Mouse (Mus musculus) cerebellum, adult 2 months (tissue): Measurements from ENCODE around the gene Plekhg3. TPM values are rescaled to one million over a fixed set of nuclear protein-coding genes. Genes with fewer than 3 reads are reported as not detected.

ENCODE experiments used
- DNase-seq, 2 experiments: peaks; one replicate each; pipeline ENCODE4 v3.0.0; 2021
- H3K27ac ChIP-seq: fragments of 200-500 bp; 2 replicates; pipeline ENCODE4 v1.5.1; 2012; ENCODE audit warnings: low read length, control low read depth, inconsistent platforms; ENCODE audit not compliant: insufficient read depth
- H3K27me3 ChIP-seq: fragments of 200-500 bp; 2 replicates; pipeline ENCODE4 v1.6.1; 2012; ENCODE audit warnings: inconsistent platforms, mild to moderate bottlenecking, low read length, moderate library complexity; ENCODE audit not compliant: control insufficient read depth, insufficient read depth
- H3K4me1 ChIP-seq: fragments of 200-500 bp; 2 replicates; pipeline ENCODE4 v1.6.1; 2011; ENCODE audit warnings: low read length; ENCODE audit not compliant: control insufficient read depth, insufficient read depth
- H3K4me3 ChIP-seq: fragments of 200-500 bp; replicated peaks from 2 replicates; pipeline ENCODE3; 2011; ENCODE audit warnings: mild to moderate bottlenecking, low read depth, low read length, control low read depth; ENCODE audit not compliant: insufficient read depth
- CTCF ChIP-seq: fragments of 200-500 bp; IDR thresholded peaks from 2 replicates; pipeline ENCODE4 v1.5.1; 2011; ENCODE audit warnings: low read depth, mild to moderate bottlenecking, control low read depth, low read length, moderate library complexity, borderline replicate concordance; ENCODE audit not compliant: insufficient read depth
- POLR2A ChIP-seq: fragments of 200-500 bp; IDR thresholded peaks from 2 replicates; pipeline ENCODE4 v1.6.1; 2011; ENCODE audit warnings: low read length, control low read depth, borderline replicate concordance; ENCODE audit not compliant: insufficient read depth
- WGBS: fragments of 180-500 bp; shearing (Covaris S2); methylation state at CpG from one replicate; pipeline ENCODE4 v1.1.7; 2018; 5-methylcytosine and 5-hydroxymethylcytosine counted together
- polyA plus RNA-seq: library from polyadenylated mRNA; depleted of rRNA; stranded (reverse); fragments of >200 nt; gene quantifications from 2 replicates; pipeline ENCODE4 v1.2.3, GENCODE M21; 2012

The Plekhg3 gene
- polyA plus RNA-seq, 1 experiment, result 34.4 TPM

DNA sequence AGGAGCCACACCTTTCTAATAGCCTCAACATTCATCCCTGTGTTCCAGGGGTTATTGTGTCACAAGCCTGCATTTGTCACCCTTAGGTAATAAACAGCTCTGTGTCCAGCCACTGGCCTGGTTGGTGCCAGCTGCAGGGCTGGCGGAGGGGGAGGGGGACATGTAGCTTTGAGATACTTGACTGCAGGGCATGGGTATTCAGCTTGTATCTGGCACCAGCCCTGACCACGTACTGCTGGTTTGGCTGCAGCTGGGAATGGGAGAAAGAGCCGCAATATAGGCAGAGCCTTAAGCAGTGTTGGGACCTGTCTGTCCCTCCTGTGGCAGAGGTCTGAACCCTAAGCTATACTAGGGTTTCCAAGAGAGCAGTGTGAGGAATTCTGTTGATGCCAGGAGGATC is 51.4 kb downstream of the Plekhg3 start:
- Histone ChIP-seq H3K4me3 (no peak overlapping the region), H3K27ac (0 out of 2 replicates have a peak overlapping the region, but pooled peaks have one; percentile 15), H3K4me1 (peaks cover 17% of the 10 kb centered on the region), H3K27me3 (no peaks in the 10 kb centered on the region)
- 59% methylated on average over 3 of the region's 3 CpGs for WGBS
- TF ChIP-seq POLR2A, result no peak
- no peak for TF ChIP-seq CTCF
- no peak for DNase-seq

DNA sequence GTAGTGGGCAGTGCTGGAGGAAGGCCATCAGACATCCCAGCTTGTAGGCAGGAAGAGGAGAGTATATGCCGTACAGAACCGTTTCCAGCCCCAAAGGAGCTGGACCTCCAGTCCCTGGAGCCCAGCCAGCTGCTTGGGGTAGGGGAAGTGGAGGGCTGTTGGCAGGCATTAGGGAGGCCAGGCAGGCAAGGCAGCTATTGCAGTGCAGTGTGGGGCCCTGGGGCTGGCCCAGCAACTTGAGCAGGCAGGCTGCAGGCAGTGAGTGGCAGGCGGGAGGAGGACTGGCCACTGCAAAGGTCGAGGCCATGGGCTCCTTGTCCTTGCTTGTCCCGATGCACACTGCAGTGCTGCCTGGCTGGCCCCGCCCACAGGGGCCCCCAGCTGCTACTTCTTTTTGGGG is 52.1 kb downstream of the Plekhg3 start:
- TF ChIP-seq POLR2A, result no peak
- TF ChIP-seq CTCF, result no peak
- no peaks in the 10 kb centered on the region for H3K27me3 ChIP-seq
- H3K4me3 ChIP-seq, result no peak overlapping the region
- 11% methylated on average over 6 of the region's 6 CpGs for WGBS
- H3K27ac ChIP-seq, result peak overlapping the region; percentile 3; the same call in 1 of the 2 replicates
- DNase-seq, result peak; percentile 53 to 65
- H3K4me1 ChIP-seq, result peaks cover 17% of the 10 kb centered on the region

DNA sequence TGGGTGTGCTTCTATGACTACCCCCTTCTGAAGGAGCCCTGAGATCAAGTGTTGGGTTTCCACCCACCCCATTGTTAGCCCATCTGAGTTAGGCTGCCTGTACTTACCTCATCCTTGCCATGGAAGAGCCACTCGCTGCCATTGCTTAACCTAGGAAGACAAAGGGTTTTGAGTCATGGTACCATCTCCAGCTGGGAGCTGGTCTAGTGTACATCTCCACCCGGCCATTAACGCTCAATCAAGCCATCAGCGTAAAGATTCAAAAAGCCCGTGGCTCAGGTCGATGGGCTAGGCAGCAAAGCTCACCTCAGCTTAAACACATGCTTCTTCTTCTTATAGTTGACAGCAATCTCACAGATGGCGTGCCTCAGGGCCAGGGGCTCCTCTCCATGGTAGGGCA is 52.8 kb downstream of the Plekhg3 start:
- Histone ChIP-seq H3K4me1 (peaks cover 17% of the 10 kb centered on the region), H3K4me3 (no peak overlapping the region), H3K27ac (0 out of 2 replicates have a peak overlapping the region, but pooled peaks have one; percentile 3), H3K27me3 (no peaks in the 10 kb centered on the region)
- no peak for DNase-seq
- TF ChIP-seq POLR2A, result no peak
- TF ChIP-seq CTCF, result no peak
- WGBS, result 75% methylated on average over 7 of the region's 7 CpGs

DNA sequence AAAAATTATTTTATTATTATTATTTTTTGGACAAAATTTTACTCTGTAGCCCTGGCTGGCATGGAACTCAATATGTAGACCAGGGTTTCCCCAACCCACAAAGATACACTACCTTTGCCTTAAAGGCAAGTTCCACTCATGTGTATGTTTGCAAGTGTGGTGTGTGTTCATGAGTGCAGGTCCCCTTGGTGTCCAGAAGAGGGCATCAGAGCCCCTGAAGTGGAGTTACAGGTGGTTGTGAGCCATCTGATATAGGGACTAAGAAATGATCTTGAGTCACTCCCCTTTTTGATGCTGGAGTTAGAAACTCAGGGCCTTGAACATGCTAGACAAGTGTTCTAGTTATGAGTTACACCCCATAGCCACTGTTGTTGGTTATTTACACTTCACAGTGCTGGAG is 54.3 kb downstream of the Plekhg3 start:
- no peak overlapping the region for H3K27ac ChIP-seq
- no peak overlapping the region for H3K4me3 ChIP-seq
- no peaks in the 10 kb centered on the region for H3K27me3 ChIP-seq
- no peak for DNase-seq
- H3K4me1 ChIP-seq, result peaks cover 26% of the 10 kb centered on the region
- no peak for TF ChIP-seq POLR2A
- TF ChIP-seq CTCF, result no peak

DNA sequence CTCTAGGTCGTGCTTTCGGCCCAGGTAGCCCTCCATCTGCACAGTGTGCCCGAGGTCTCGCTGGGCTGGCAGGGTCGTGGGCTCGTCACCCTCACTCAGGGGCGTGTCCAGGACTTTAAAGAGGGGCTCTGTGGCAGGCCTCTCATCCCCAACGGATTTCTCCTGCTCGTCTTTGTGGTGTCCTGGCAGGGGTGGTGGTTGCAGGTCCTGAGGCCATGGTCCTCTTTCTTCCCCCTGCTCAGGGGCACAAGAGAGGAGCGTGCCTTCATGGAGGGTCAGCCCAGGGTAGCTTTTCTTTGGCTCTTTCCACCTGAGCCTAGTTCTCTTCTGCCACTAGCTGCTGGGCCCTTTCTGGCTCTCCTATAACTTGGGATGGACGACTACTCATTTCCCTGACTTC is 56.7 kb downstream of the Plekhg3 start:
- 74% methylated on average over 11 of the region's 11 CpGs for WGBS
- Histone ChIP-seq H3K4me1 (peaks cover 38% of the 10 kb centered on the region), H3K27me3 (no peaks in the 10 kb centered on the region)

DNA sequence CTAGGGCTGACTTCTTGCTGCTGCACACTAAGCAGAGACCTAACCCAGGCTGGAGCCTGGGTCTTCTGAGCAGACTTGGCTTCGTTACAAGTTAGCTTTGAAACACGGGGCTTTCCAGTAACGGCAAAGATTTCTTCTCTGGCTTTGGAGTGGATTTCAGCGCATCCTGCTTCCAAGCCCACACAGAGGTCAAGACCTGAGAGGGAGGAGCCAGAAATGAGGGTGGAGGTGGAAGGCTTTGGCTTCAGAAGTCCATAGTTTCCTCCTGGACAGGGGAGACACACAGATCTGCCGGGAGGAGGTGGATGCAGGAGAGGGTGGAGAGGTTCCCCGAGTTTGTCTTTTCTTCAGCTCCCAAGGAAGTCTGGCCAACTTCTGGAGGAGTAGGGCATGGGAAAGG is 58.8 kb downstream of the Plekhg3 start:
- no peaks in the 10 kb centered on the region for H3K27me3 ChIP-seq
- TF ChIP-seq POLR2A (no peak), CTCF (no peak)
- peak in 1 of 2 experiments; percentile 19 for DNase-seq
- no peak overlapping the region for H3K4me3 ChIP-seq
- H3K4me1 ChIP-seq, result peaks cover 37% of the 10 kb centered on the region
- H3K27ac ChIP-seq, result no peak overlapping the region
- 39% methylated on average over 6 of the region's 6 CpGs for WGBS

More for the DNA sequence above, 56.7 kb downstream of the Plekhg3 start:
- no peak overlapping the region for H3K27ac ChIP-seq
- no peak overlapping the region for H3K4me3 ChIP-seq
- no peak for TF ChIP-seq CTCF
- TF ChIP-seq POLR2A, result no peak
- no peak for DNase-seq

DNA sequence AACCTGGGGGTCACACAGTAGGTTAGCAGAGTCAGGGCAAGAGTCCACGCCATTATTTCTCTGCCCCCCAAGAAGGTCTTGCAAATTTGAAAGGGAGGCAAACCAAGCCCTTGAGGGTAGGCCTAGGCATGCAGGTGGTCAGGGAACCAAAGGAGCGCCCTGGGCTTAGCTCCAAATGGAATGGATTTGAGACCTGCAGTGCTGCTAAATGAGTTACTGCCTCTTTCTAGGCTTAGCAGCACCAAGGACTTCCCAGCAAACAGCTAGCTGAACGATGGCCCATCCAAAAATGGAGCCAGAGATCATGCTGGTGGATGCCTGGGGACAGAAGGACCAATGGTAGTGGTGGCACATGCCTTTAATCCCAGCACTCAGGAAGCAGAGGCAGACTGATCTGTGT is 60.3 kb downstream of the Plekhg3 start:
- H3K4me1 ChIP-seq, result peaks cover 42% of the 10 kb centered on the region
- H3K27me3 ChIP-seq, result no peaks in the 10 kb centered on the region
- no peak overlapping the region for H3K27ac ChIP-seq
- 38% methylated on average over 3 of the region's 3 CpGs for WGBS
- H3K4me3 ChIP-seq, result no peak overlapping the region
- TF ChIP-seq CTCF, result no peak
- no peak for TF ChIP-seq POLR2A
- DNase-seq, result peak; percentile 57 to 65

DNA sequence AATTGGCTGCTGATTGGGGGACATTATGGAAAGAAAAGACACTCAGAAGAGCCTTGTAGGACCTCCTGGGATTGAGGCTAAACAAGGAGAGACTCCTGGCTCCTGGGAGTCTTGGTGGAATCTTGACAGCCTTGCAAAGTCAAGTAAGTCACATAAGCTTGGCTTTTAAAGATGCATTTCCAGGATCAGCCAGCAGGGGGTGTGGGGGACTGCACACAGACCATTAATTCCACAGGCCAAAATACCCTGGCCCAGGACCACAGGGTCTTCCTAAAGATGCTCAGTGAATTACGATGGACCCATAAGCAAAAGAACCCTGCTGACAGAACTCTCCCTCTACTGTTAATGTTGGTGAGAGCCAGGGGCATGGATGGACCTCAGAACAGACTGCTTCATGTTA is 61.5 kb downstream of the Plekhg3 start:
- Histone ChIP-seq H3K4me1 (peaks cover 48% of the 10 kb centered on the region), H3K27ac (no peak overlapping the region), H3K27me3 (no peaks in the 10 kb centered on the region), H3K4me3 (no peak overlapping the region)
- TF ChIP-seq CTCF (peak; percentile 77), POLR2A (no peak)
- DNase-seq, result peak in 1 of 2 experiments; percentile 58
- 20% methylated on average over 1 of the region's 1 CpGs for WGBS
